Mouse (Mus musculus): Measurements from ENCODE around the gene Klhl33. TPM values are rescaled to one million over a fixed set of nuclear protein-coding genes. Genes with fewer than 3 reads are reported as not detected.
"Not testable (repeated sequence)": the region's sequence is repeated elsewhere in the genome, so short reads cannot be mapped to it uniquely, and the experiment has no call there.

Klhl33 gene
- polyA plus RNA-seq, 1 experiment from 2014 or later = 0.17 TPM

DNA sequence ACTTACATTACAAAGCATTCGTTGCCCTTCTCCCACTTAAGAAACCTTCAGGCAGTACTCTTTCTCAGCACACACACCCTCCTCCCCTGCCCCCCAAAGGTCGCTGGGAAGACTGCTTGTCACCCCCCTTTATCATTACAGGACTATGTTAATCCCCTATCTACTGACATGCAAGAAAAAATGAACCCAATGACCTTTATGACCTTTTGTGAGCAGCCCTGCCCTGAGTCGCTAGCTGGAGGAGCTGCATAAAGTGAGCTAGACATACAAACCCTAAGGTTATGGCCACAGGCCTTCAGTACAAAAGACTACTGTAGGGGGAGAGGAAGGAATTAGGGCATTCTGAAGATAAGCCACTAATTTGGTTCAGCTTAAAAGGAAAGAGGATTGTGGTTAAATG lies 14.0 kb upstream of the Klhl33 start:
- Histone ChIP-seq H3K27ac (ENCODE audit: low read depth, low read length) (no peak overlapping the region), H3K9ac (ENCODE audit: low read length) (no peak overlapping the region), H3K4me1 (ENCODE audit: control insufficient read depth, insufficient read depth, low read length) (no peaks in the 10 kb centered on the region), H3K4me3 (ENCODE audit: low read depth, low read length) (no peak overlapping the region), H3K9me3 (ENCODE audit: control insufficient read depth, low read length) (no peaks in the 10 kb centered on the region), H3K36me3 (ENCODE audit: control insufficient read depth, insufficient read depth, low read length) (peaks cover 3% of the 10 kb centered on the region), H3K27me3 (ENCODE audit: control insufficient read depth, insufficient read depth, low read length) (no peaks in the 10 kb centered on the region), H3K4me2 (ENCODE audit: low read depth) (no peak overlapping the region)
- 64% methylated on average over 3 of the region's 3 CpGs for WGBS
- ATAC-seq (ENCODE audit: insufficient read depth, low FRiP score, low TSS enrichment) (no peak), DNase-seq (ENCODE audit: low spot score) (no peak)

- no peak overlapping the region for H3K4me2 ChIP-seq (ENCODE audit: low read depth)
- peaks cover 2% of the 10 kb centered on the region; the same call in 1 of the 2 replicates for H3K36me3 ChIP-seq (ENCODE audit: control insufficient read depth, insufficient read depth, low read length)
- DNase-seq (ENCODE audit: low spot score) (no peak), ATAC-seq (ENCODE audit: insufficient read depth, low FRiP score, low TSS enrichment) (no peak)
- 74% methylated on average over 4 of the region's 4 CpGs for WGBS
- no peak overlapping the region for H3K27ac ChIP-seq (ENCODE audit: low read depth, low read length)
- no peaks in the 10 kb centered on the region for H3K27me3 ChIP-seq (ENCODE audit: control insufficient read depth, insufficient read depth, low read length)
- no peaks in the 10 kb centered on the region for H3K4me1 ChIP-seq (ENCODE audit: control insufficient read depth, insufficient read depth, low read length)
- H3K4me3 ChIP-seq (ENCODE audit: low read depth, low read length) = no peak overlapping the region
- H3K9ac ChIP-seq (ENCODE audit: low read length) = no peak overlapping the region
- H3K9me3 ChIP-seq (ENCODE audit: control insufficient read depth, low read length) = no peaks in the 10 kb centered on the region
Observed at GRCm38 (mm10) chr14:50908126-50908525, 10.8 kb upstream of the Klhl33 start.

- not testable (repeated sequence) for H3K27ac ChIP-seq (ENCODE audit: low read depth, low read length); DNase-seq (ENCODE audit: low spot score); H3K4me1 ChIP-seq (ENCODE audit: control insufficient read depth, insufficient read depth, low read length); H3K27me3 ChIP-seq (ENCODE audit: control insufficient read depth, insufficient read depth, low read length); H3K4me2 ChIP-seq (ENCODE audit: low read depth); H3K9me3 ChIP-seq (ENCODE audit: control insufficient read depth, low read length); H3K36me3 ChIP-seq (ENCODE audit: control insufficient read depth, insufficient read depth, low read length); ATAC-seq (ENCODE audit: insufficient read depth, low FRiP score, low TSS enrichment); H3K4me3 ChIP-seq (ENCODE audit: low read depth, low read length); H3K9ac ChIP-seq (ENCODE audit: low read length)
Observed at GRCm38 (mm10) chr14:50905327-50905726, 8.0 kb upstream of the Klhl33 start.

DNA sequence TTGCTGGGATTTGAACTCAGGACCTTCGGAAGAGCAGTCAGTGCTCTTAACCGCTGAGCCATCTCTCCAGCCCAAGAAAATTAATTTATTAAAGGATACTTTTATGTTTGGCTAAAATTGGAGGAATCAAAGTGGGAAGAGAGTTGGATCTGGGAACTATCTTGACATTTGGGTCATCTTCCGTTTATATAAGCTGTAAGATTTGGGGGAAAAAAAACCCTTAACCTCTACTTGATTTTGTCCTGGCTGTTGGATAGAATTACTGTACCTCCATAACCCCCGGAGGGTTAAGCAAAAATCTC lies 7.5 kb upstream of the Klhl33 start:
- Histone ChIP-seq H3K4me3 (ENCODE audit: low read depth, low read length) (no peak overlapping the region), H3K27ac (ENCODE audit: low read depth, low read length) (no peak overlapping the region), H3K9ac (ENCODE audit: low read length) (no peak overlapping the region), H3K36me3 (ENCODE audit: control insufficient read depth, insufficient read depth, low read length) (no peaks in the 10 kb centered on the region), H3K9me3 (ENCODE audit: control insufficient read depth, low read length) (no peaks in the 10 kb centered on the region), H3K27me3 (ENCODE audit: control insufficient read depth, insufficient read depth, low read length) (no peaks in the 10 kb centered on the region), H3K4me2 (ENCODE audit: low read depth) (no peak overlapping the region), H3K4me1 (ENCODE audit: control insufficient read depth, insufficient read depth, low read length) (no peaks in the 10 kb centered on the region)
- DNase-seq (ENCODE audit: low spot score) (no peak), ATAC-seq (ENCODE audit: insufficient read depth, low FRiP score, low TSS enrichment) (no peak)
- WGBS = 81% methylated on average over 4 of the region's 4 CpGs

- Histone ChIP-seq H3K27me3 (ENCODE audit: control insufficient read depth, insufficient read depth, low read length) (no peaks in the 10 kb centered on the region), H3K9ac (ENCODE audit: low read length) (peak overlapping the region; percentile 16), H3K4me2 (ENCODE audit: low read depth) (peak overlapping the region; percentile 63), H3K4me1 (ENCODE audit: control insufficient read depth, insufficient read depth, low read length) (no peaks in the 10 kb centered on the region), H3K27ac (ENCODE audit: low read depth, low read length) (no peak overlapping the region), H3K36me3 (ENCODE audit: control insufficient read depth, insufficient read depth, low read length) (no peaks in the 10 kb centered on the region), H3K9me3 (ENCODE audit: control insufficient read depth, low read length) (no peaks in the 10 kb centered on the region), H3K4me3 (ENCODE audit: low read depth, low read length) (peak overlapping the region; percentile 32)
- 3% methylated on average over 26 of the region's 26 CpGs for WGBS
- ATAC-seq (ENCODE audit: insufficient read depth, low FRiP score, low TSS enrichment) (peak; percentile 78), DNase-seq (ENCODE audit: low spot score) (peak; percentile 71)
Observed at GRCm38 (mm10) chr14:50903973-50904827, 6.9 kb upstream of the Klhl33 start.

DNA sequence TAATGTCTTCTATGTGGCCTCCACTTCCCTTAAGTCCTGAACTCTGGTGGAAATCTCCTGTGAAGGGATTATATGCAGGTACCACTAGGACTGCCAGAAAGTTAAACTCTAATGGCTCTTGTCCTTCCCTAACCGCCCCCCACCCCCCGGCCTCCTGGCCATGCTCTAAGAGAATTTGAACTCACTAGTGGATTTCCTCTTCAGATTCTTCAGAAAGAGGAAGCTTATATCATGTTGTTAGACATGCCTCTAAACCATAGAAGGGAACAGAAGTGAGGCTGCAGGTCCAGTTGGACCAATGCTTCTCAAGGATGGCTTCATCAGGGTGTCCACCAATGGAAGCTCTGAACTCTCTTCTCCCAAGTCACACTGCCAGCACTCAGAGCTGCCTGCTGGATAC lies 685 bp upstream of the Klhl33 start:
- not testable (repeated sequence) for H3K4me1 ChIP-seq (ENCODE audit: control insufficient read depth, insufficient read depth, low read length); H3K36me3 ChIP-seq (ENCODE audit: control insufficient read depth, insufficient read depth, low read length); H3K4me3 ChIP-seq (ENCODE audit: low read depth, low read length); DNase-seq (ENCODE audit: low spot score); ATAC-seq (ENCODE audit: insufficient read depth, low FRiP score, low TSS enrichment); H3K9me3 ChIP-seq (ENCODE audit: control insufficient read depth, low read length); H3K4me2 ChIP-seq (ENCODE audit: low read depth); H3K27ac ChIP-seq (ENCODE audit: low read depth, low read length); H3K9ac ChIP-seq (ENCODE audit: low read length); H3K27me3 ChIP-seq (ENCODE audit: control insufficient read depth, insufficient read depth, low read length)
- WGBS = 94% methylated on average over 2 of the region's 2 CpGs

- 19% methylated on average over 23 of the region's 23 CpGs for WGBS
- H3K36me3 ChIP-seq (ENCODE audit: control insufficient read depth, insufficient read depth, low read length) = no peaks in the 10 kb centered on the region
- 0 out of 2 replicates have a peak, but pooled peaks cover 2% of the 10 kb centered on the region for H3K27me3 ChIP-seq (ENCODE audit: control insufficient read depth, insufficient read depth, low read length)
- H3K9me3 ChIP-seq (ENCODE audit: control insufficient read depth, low read length) = no peaks in the 10 kb centered on the region
- peak overlapping the region; percentile 43 for H3K4me3 ChIP-seq (ENCODE audit: low read depth, low read length)
- peak overlapping the region; percentile 83 for H3K4me2 ChIP-seq (ENCODE audit: low read depth)
- H3K4me1 ChIP-seq (ENCODE audit: control insufficient read depth, insufficient read depth, low read length) = peaks cover 5% of the 10 kb centered on the region; the same call in 1 of the 2 replicates
- peak; percentile 24 for DNase-seq (ENCODE audit: low spot score)
- H3K27ac ChIP-seq (ENCODE audit: low read depth, low read length) = no peak overlapping the region
- peak; percentile 53; the same call in 1 of the 2 replicates for ATAC-seq (ENCODE audit: insufficient read depth, low FRiP score, low TSS enrichment)
- H3K9ac ChIP-seq (ENCODE audit: low read length) = peak overlapping the region; percentile 61
Observed at GRCm38 (mm10) chr14:50896747-50897373, 447 bp downstream of the Klhl33 start.

- no peaks in the 10 kb centered on the region for H3K9me3 ChIP-seq (ENCODE audit: control insufficient read depth, low read length)
- no peaks in the 10 kb centered on the region for H3K36me3 ChIP-seq (ENCODE audit: control insufficient read depth, insufficient read depth, low read length)
- peak overlapping the region; percentile 83 for H3K4me2 ChIP-seq (ENCODE audit: low read depth)
- H3K4me3 ChIP-seq (ENCODE audit: low read depth, low read length) = peak overlapping the region; percentile 43
- no peak for ATAC-seq (ENCODE audit: insufficient read depth, low FRiP score, low TSS enrichment)
- H3K27me3 ChIP-seq (ENCODE audit: control insufficient read depth, insufficient read depth, low read length) = 0 out of 2 replicates have a peak, but pooled peaks cover 2% of the 10 kb centered on the region
- peak; percentile 34 for DNase-seq (ENCODE audit: low spot score)
- no peak overlapping the region for H3K27ac ChIP-seq (ENCODE audit: low read depth, low read length)
- peaks cover 5% of the 10 kb centered on the region; the same call in 1 of the 2 replicates for H3K4me1 ChIP-seq (ENCODE audit: control insufficient read depth, insufficient read depth, low read length)
- WGBS = 16% methylated on average over 19 of the region's 19 CpGs
- peak overlapping the region; percentile 61 for H3K9ac ChIP-seq (ENCODE audit: low read length)
Observed at GRCm38 (mm10) chr14:50895985-50896746, 1.1 kb downstream of the Klhl33 start.
